Mouse (Mus musculus) stomach, embryonic 15.5 days (tissue): Measurements from ENCODE around the gene Olfr120. TPM values are rescaled to one million over a fixed set of nuclear protein-coding genes. Genes with fewer than 3 reads are reported as not detected.
"Not testable (repeated sequence)": the region's sequence is repeated elsewhere in the genome, so short reads cannot be mapped to it uniquely, and the experiment has no call there.

ENCODE experiments used
- ATAC-seq: fragments of 200-750 bp; cut with Nextera tagmentation; 2 replicates; pipeline ENCODE4 v1.8.0; 2017; ENCODE audit warnings: low read depth, moderate number of reproducible peaks, moderate TSS enrichment; ENCODE audit not compliant: insufficient read depth, low FRiP score
- H3K27ac ChIP-seq: fragments of 300-500 bp; sonication (generic); 2 replicates; pipeline ENCODE4 v1.5.1; 2015; ENCODE audit warnings: mild to moderate bottlenecking, inconsistent platforms
- H3K27me3 ChIP-seq: fragments of 300-500 bp; sonication (generic); replicated peaks from 2 replicates; pipeline ENCODE4 v1.6.1; 2015; ENCODE audit warnings: inconsistent platforms
- H3K36me3 ChIP-seq: fragments of 300-500 bp; sonication (generic); 2 replicates; pipeline ENCODE4 v1.6.1; 2015; ENCODE audit warnings: inconsistent platforms
- H3K4me1 ChIP-seq: fragments of 300-500 bp; sonication (generic); 2 replicates; pipeline ENCODE4 v1.6.1; 2015; ENCODE audit warnings: inconsistent platforms
- H3K4me2 ChIP-seq: fragments of 300-500 bp; sonication (generic); 2 replicates; pipeline ENCODE4 v1.6.1; 2015; ENCODE audit warnings: mild to moderate bottlenecking, inconsistent platforms
- H3K4me3 ChIP-seq: fragments of 300-500 bp; sonication (generic); replicated peaks from 2 replicates; pipeline ENCODE4 v1.5.1; 2015; ENCODE audit warnings: inconsistent platforms
- H3K9ac ChIP-seq: fragments of 300-500 bp; sonication (generic); 2 replicates; pipeline ENCODE4 v1.6.1; 2015; ENCODE audit warnings: inconsistent platforms
- H3K9me3 ChIP-seq: fragments of 300-500 bp; sonication (generic); 2 replicates; pipeline ENCODE4 v1.6.1; 2016; ENCODE audit warnings: inconsistent platforms
- WGBS: fragments of 180-500 bp; shearing (Covaris S2); methylation state at CpG from one replicate; pipeline ENCODE4 v1.1.7; 2015; 5-methylcytosine and 5-hydroxymethylcytosine counted together
- polyA plus RNA-seq: library from polyadenylated mRNA; unstranded; fragments of >200 nt; fragmentation: Nextera tagmentation; extraction: Ambion mirVana; gene quantifications from 2 replicates; pipeline ENCODE4 v1.2.1, GENCODE M21; 2015

Olfr120 gene
- polyA plus RNA-seq: not detected in 2 replicates

GRCm38 (mm10) chr17:37721508-37721907, at the start of gene Olfr120:
Gene Olfr120 (plus strand): TSS chr17:37721808.
- ATAC-seq: no peak
- Histone ChIP-seq H3K9me3 (no peaks in the 10 kb centered on the region), H3K9ac (no peak within 1 kb of the TSS), H3K4me3 (no peak within 1 kb of the TSS), H3K27ac (no peak within 1 kb of the TSS), H3K27me3 (no peaks in the 10 kb centered on the region), H3K36me3 (no peaks in the 10 kb centered on the region), H3K4me2 (no peak within 1 kb of the TSS), H3K4me1 (no peaks in the 10 kb centered on the region)
- 69% methylated on average over 1 of the region's 1 CpGs for WGBS

GRCm38 (mm10) chr17:37696264-37696663, 25.3 kb upstream of the Olfr120 start, which contains the start of gene Olfr119:
Gene Olfr119 (plus strand): TSS chr17:37696564.
- not testable (repeated sequence) for H3K9ac ChIP-seq, H3K36me3 ChIP-seq, ATAC-seq, H3K4me1 ChIP-seq, H3K4me2 ChIP-seq, H3K27me3 ChIP-seq, H3K27ac ChIP-seq, H3K4me3 ChIP-seq, H3K9me3 ChIP-seq
- 74% methylated on average over 1 of the region's 1 CpGs for WGBS

- Histone ChIP-seq H3K9ac (no peak overlapping the region), H3K27me3 (no peaks in the 10 kb centered on the region), H3K36me3 (no peaks in the 10 kb centered on the region), H3K27ac (no peak overlapping the region), H3K4me3 (no peak overlapping the region), H3K4me2 (no peak overlapping the region), H3K4me1 (no peaks in the 10 kb centered on the region), H3K9me3 (no peaks in the 10 kb centered on the region)
- ATAC-seq: no peak
- WGBS: 59% methylated on average over 7 of the region's 7 CpGs
Observed at GRCm38 (mm10) chr17:37738070-37738469, 16.5 kb downstream of the Olfr120 start.

GRCm38 (mm10) chr17:37768307-37768706, 46.7 kb downstream of the Olfr120 start, which contains the start of gene Olfr122:
Gene Olfr122 (plus strand): TSS chr17:37768607.
- H3K9me3 ChIP-seq: no peaks in the 10 kb centered on the region
- no peak within 1 kb of the TSS for H3K27ac ChIP-seq
- H3K27me3 ChIP-seq: no peaks in the 10 kb centered on the region
- H3K4me1 ChIP-seq: no peaks in the 10 kb centered on the region
- no peak for ATAC-seq
- H3K4me3 ChIP-seq: no peak within 1 kb of the TSS
- no peak within 1 kb of the TSS for H3K4me2 ChIP-seq
- no peaks in the 10 kb centered on the region for H3K36me3 ChIP-seq
- WGBS: 81% methylated on average over 4 of the region's 4 CpGs
- no peak within 1 kb of the TSS for H3K9ac ChIP-seq

Other genes starting within 250 kb of the Olfr120 start
- not detected in 2 replicates for gene H2-M2, start 238.3 kb upstream of the Olfr120 start, polyA plus RNA-seq
- gene Olfr110, start 229.3 kb upstream of the Olfr120 start, polyA plus RNA-seq: not detected in 2 replicates
- gene Olfr111, start 213.8 kb upstream of the Olfr120 start, polyA plus RNA-seq: not detected in 2 replicates
- not detected in 2 replicates for gene Olfr112, start 152.4 kb upstream of the Olfr120 start, polyA plus RNA-seq
- not detected in 2 replicates for gene Olfr113, start 144.1 kb upstream of the Olfr120 start, polyA plus RNA-seq
- gene Olfr114, start 129.1 kb upstream of the Olfr120 start, polyA plus RNA-seq: not detected in 2 replicates
- not detected in 2 replicates for gene Olfr115, start 94.7 kb upstream of the Olfr120 start, polyA plus RNA-seq
- not detected in 2 replicates for gene Olfr116, start 94.6 kb upstream of the Olfr120 start, polyA plus RNA-seq
- gene Olfr117, start 58.0 kb upstream of the Olfr120 start, polyA plus RNA-seq: not detected in 2 replicates
- gene Olfr118, start 54.8 kb upstream of the Olfr120 start, polyA plus RNA-seq: not detected in 2 replicates
- gene Olfr119, start 25.2 kb upstream of the Olfr120 start, polyA plus RNA-seq: not detected in 2 replicates
- not detected in 2 replicates for gene Olfr121, start 27.0 kb downstream of the Olfr120 start, polyA plus RNA-seq
- gene Olfr122, start 46.8 kb downstream of the Olfr120 start, polyA plus RNA-seq: not detected in 2 replicates
- gene Olfr123, start 71.7 kb downstream of the Olfr120 start, polyA plus RNA-seq: not detected in 2 replicates
- gene Olfr124, start 78.1 kb downstream of the Olfr120 start, polyA plus RNA-seq: not detected in 2 replicates
- gene Olfr125, start 111.1 kb downstream of the Olfr120 start, polyA plus RNA-seq: not detected in 2 replicates
- gene Olfr126, start 125.7 kb downstream of the Olfr120 start, polyA plus RNA-seq: not detected in 2 replicates
- gene Olfr127, start 178.6 kb downstream of the Olfr120 start, polyA plus RNA-seq: not detected in 2 replicates
- not detected in 2 replicates for gene Olfr128, start 198.7 kb downstream of the Olfr120 start, polyA plus RNA-seq
- gene Olfr761, start 231.3 kb downstream of the Olfr120 start, polyA plus RNA-seq: not detected in 2 replicates